10 mouse cellular contexts compared by ENCODE assay signal in the genomic region with DNA sequence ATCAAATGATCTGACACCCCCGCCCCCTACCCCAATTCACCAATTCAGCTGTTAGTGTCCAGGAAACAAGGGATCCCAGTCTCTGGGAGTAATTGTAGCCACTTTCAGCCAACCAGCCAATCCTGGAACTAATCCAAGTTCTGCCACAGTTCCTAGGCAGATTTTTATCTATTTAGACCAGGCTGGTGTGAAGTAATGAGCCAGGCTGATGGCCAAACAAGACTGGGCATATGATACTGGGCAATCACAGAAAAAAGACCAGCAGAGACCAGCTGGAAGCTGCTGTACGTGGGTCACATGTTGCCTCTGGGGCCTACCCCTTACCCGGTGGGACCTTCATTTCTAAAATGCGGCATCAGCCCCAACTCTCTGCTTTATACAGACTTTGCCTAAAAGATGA. TPM values are rescaled to one million over a fixed set of nuclear protein-coding genes. Genes with fewer than 3 reads are reported as not detected.
A peak's percentile ranks its signal among the peaks of the same experiment; 100 is the strongest.
DNase-seq lines count a peak whose midpoint lies in the region; ATAC-seq and TF ChIP-seq lines count a peak whose summit lies in the region.
"Had no signal": no experiment of that assay in that cellular context is flagged by ENCODE, and none has a peak within 500 bp of the region (broad histone marks: within the 10 kb centered on the region; RNA-seq: fewer than 3 reads in every experiment).

No protein-coding gene starts in this region.

- no peak overlapping the region for H3K9ac ChIP-seq in hindbrain, embryonic 12.5 days
- H3K9ac ChIP-seq in hindbrain, embryonic 11.5 days (ENCODE audit: low read depth, low read length) = no peak overlapping the region
- no peak overlapping the region for H3K9ac ChIP-seq in forebrain, postnatal 0 days

- intact Hi-C loops in gastrocnemius, postnatal 14 days (cut with DNase I; ENCODE audit: low total_unique reads) = no loop called here

- H3K4me3 ChIP-seq in hindbrain, embryonic 12.5 days = no peak overlapping the region
- no peak overlapping the region for H3K4me3 ChIP-seq in hindbrain, embryonic 11.5 days (ENCODE audit: low read depth, low read length)
- H3K4me3 ChIP-seq in forebrain, postnatal 0 days (ENCODE audit: low read depth, low read length) = no peak overlapping the region
- H3K4me3 ChIP-seq: erythroblast, embryonic 14.5 days had no signal

- H3K4me1 ChIP-seq in hindbrain, embryonic 12.5 days = peaks cover 3% of the 10 kb centered on the region; the same call in 1 of the 2 replicates
- no peaks in the 10 kb centered on the region for H3K4me1 ChIP-seq in hindbrain, embryonic 11.5 days (replicated peaks; ENCODE audit: control insufficient read depth, insufficient read depth, low read length)
- no peaks in the 10 kb centered on the region for H3K4me1 ChIP-seq in forebrain, postnatal 0 days (ENCODE audit: insufficient read depth)

- no peaks in the 10 kb centered on the region for H3K9me3 ChIP-seq in hindbrain, embryonic 12.5 days (replicated peaks)
- H3K9me3 ChIP-seq in hindbrain, embryonic 11.5 days (ENCODE audit: control insufficient read depth, low read length) = no peaks in the 10 kb centered on the region
- no peaks in the 10 kb centered on the region for H3K9me3 ChIP-seq in forebrain, postnatal 0 days (ENCODE audit: low read length)

- H3K27ac ChIP-seq in hindbrain, embryonic 12.5 days = no peak overlapping the region
- no peak overlapping the region for H3K27ac ChIP-seq in hindbrain, embryonic 11.5 days (ENCODE audit: low read depth, low read length)
- H3K27ac ChIP-seq in forebrain, postnatal 0 days (ENCODE audit: low read depth, low read length) = no peak overlapping the region

- DNase-seq in hindbrain, embryonic 11.5 days (ENCODE audit: low spot score) = no peak
- peak; percentile 31 for DNase-seq in retina, postnatal 1 day
- no peak for DNase-seq in retina, embryonic 14.5 days (ENCODE audit: low spot score)
- peak; percentile 67 for DNase-seq in forebrain, postnatal 0 days
- DNase-seq in skeletal muscle tissue, adult 2 months (ENCODE audit: low read depth, low spot score) = peak; percentile 27
- DNase-seq in gastrocnemius, postnatal 14 days = no peak
- DNase-seq: lung, adult 18-20 months; spleen, adult 18-20 months had no signal

- WGBS in hindbrain, embryonic 12.5 days = 89% methylated on average over 4 of the region's 4 CpGs
- WGBS in hindbrain, embryonic 11.5 days = 86% methylated on average over 4 of the region's 4 CpGs
- 43% methylated on average over 4 of the region's 4 CpGs for WGBS in forebrain, postnatal 0 days

- no peak overlapping the region for H3K4me2 ChIP-seq in hindbrain, embryonic 12.5 days (replicated peaks)
- no peak overlapping the region for H3K4me2 ChIP-seq in hindbrain, embryonic 11.5 days (replicated peaks; ENCODE audit: low read depth, low read length)
- H3K4me2 ChIP-seq in forebrain, postnatal 0 days (ENCODE audit: low read depth) = no peak overlapping the region

- H3K36me3 ChIP-seq in hindbrain, embryonic 12.5 days = no peaks in the 10 kb centered on the region
- no peaks in the 10 kb centered on the region for H3K36me3 ChIP-seq in hindbrain, embryonic 11.5 days (ENCODE audit: control insufficient read depth, insufficient read depth, low read length)
- no peaks in the 10 kb centered on the region for H3K36me3 ChIP-seq in forebrain, postnatal 0 days (ENCODE audit: insufficient read depth)

- H3K27me3 ChIP-seq in hindbrain, embryonic 12.5 days = no peaks in the 10 kb centered on the region
- H3K27me3 ChIP-seq in hindbrain, embryonic 11.5 days (ENCODE audit: control insufficient read depth, insufficient read depth, low read length) = no peaks in the 10 kb centered on the region
- no peaks in the 10 kb centered on the region for H3K27me3 ChIP-seq in forebrain, postnatal 0 days (ENCODE audit: insufficient read depth, low read length)

- peak; percentile 50 for ATAC-seq in hindbrain, embryonic 12.5 days (ENCODE audit: low FRiP score)
- no peak for ATAC-seq in hindbrain, embryonic 11.5 days (ENCODE audit: low FRiP score)
- ATAC-seq in forebrain, postnatal 0 days = peak; percentile 81

- TF ChIP-seq CTCF in forebrain, postnatal 0 days (IDR thresholded peaks at IDR 0.05; ENCODE audit: low read depth) = no peak

RNA-seq across cellular contexts. Expression of gene Ahnak, which starts 37.5 kb away (rescaled TPM):
- polyA plus RNA-seq in hindbrain, embryonic 12.5 days (2016; fragmentation: Nextera tagmentation; extraction: Ambion mirVana) = 12.7 and 15.4 TPM in 2 replicates
- polyA plus RNA-seq in hindbrain, embryonic 11.5 days (2014; fragmentation: Nextera tagmentation; extraction: Ambion mirVana) = 6.0 and 14.1 TPM in 2 replicates
- total RNA-seq in forebrain, postnatal 0 days (2014; rRNA removed) = 11.4 and 17.9 TPM in 2 replicates
- 3.2 and 3.9 TPM in 2 replicates for polyA plus RNA-seq in forebrain, postnatal 0 days (2015; fragmentation: Nextera tagmentation; extraction: Ambion mirVana)
- total RNA-seq in gastrocnemius, postnatal 14 days (2021) = 100 to 1,000 TPM; 194 to 197 TPM

RNA-seq across cellular contexts. Expression of gene Eef1g, which starts 59.8 kb away (rescaled TPM):
- polyA plus RNA-seq in hindbrain, embryonic 12.5 days (2016; fragmentation: Nextera tagmentation; extraction: Ambion mirVana) = 352 and 372 TPM in 2 replicates
- polyA plus RNA-seq in hindbrain, embryonic 11.5 days (2014; fragmentation: Nextera tagmentation; extraction: Ambion mirVana) = 462 and 475 TPM in 2 replicates
- total RNA-seq in forebrain, postnatal 0 days (2014; rRNA removed) = 524 and 615 TPM in 2 replicates
- polyA plus RNA-seq in forebrain, postnatal 0 days (2015; fragmentation: Nextera tagmentation; extraction: Ambion mirVana) = 250 and 269 TPM in 2 replicates
- total RNA-seq in gastrocnemius, postnatal 14 days (2021) = 100 to 1,000 TPM; 500 to 587 TPM

Comparison
In these comparisons a context has a peak if more than half of its experiments do, and no peak if none do; other contexts are left out.
1. DNase-seq: peak in retina, postnatal 1 day (single experiment), forebrain, postnatal 0 days (single experiment) and skeletal muscle tissue, adult 2 months (single experiment); none in hindbrain, embryonic 11.5 days (single experiment), retina, embryonic 14.5 days (single experiment) and gastrocnemius, postnatal 14 days (single experiment).